Mouse (Mus musculus) kidney, embryonic 14.5 days (tissue): ENCODE results near the gene Osbpl6. TPM values are rescaled to one million over a fixed set of nuclear protein-coding genes. Genes with fewer than 3 reads are reported as not detected.

Source experiments
- ATAC-seq: fragments of 200-750 bp; cut with Nextera tagmentation; 2 replicates; pipeline ENCODE4 v1.8.0; 2017; ENCODE audit warnings: moderate number of reproducible peaks, mild to moderate bottlenecking, moderate TSS enrichment, moderate library complexity; ENCODE audit not compliant: low FRiP score, low TSS enrichment
- H3K27ac ChIP-seq: fragments of 300-500 bp; sonication (generic); 2 replicates; pipeline ENCODE4 v1.5.1; 2014; ENCODE audit warnings: low read depth, mild to moderate bottlenecking, low read length, moderate library complexity, mixed read lengths
- H3K27me3 ChIP-seq: fragments of 300-500 bp; sonication (generic); 2 replicates; pipeline ENCODE4 v1.6.1; 2014; ENCODE audit warnings: mild to moderate bottlenecking, low read length; ENCODE audit not compliant: control insufficient read depth, insufficient read depth
- H3K36me3 ChIP-seq: fragments of 300-500 bp; sonication (generic); 2 replicates; pipeline ENCODE4 v1.6.1; 2014; ENCODE audit warnings: low read length, mixed read lengths; ENCODE audit not compliant: control insufficient read depth, insufficient read depth
- H3K4me1 ChIP-seq: fragments of 300-500 bp; sonication (generic); 2 replicates; pipeline ENCODE4 v1.6.1; 2014; ENCODE audit warnings: low read length, mixed read lengths; ENCODE audit not compliant: control insufficient read depth, insufficient read depth
- H3K4me2 ChIP-seq: fragments of 300-500 bp; sonication (generic); replicated peaks from 2 replicates; pipeline ENCODE4 v1.6.1; 2014; ENCODE audit warnings: low read depth, mild to moderate bottlenecking, low read length
- H3K4me3 ChIP-seq: fragments of 300-500 bp; sonication (generic); 2 replicates; pipeline ENCODE4 v1.5.1; 2014; ENCODE audit warnings: mild to moderate bottlenecking, low read length
- H3K9ac ChIP-seq: fragments of 300-500 bp; sonication (generic); 2 replicates; pipeline ENCODE4 v1.6.1; 2014; ENCODE audit warnings: low read depth, mild to moderate bottlenecking, low read length, moderate library complexity
- H3K9me3 ChIP-seq: fragments of 300-500 bp; sonication (generic); 2 replicates; pipeline ENCODE4 v1.6.1; 2016; ENCODE audit warnings: low read length; ENCODE audit not compliant: control insufficient read depth
- WGBS: fragments of 180-500 bp; shearing (Covaris S2); extraction: QIAGEN DNeasy Blood & Tissue Kit; methylation state at CpG from one replicate; pipeline ENCODE4 v1.1.7; 2014; 5-methylcytosine and 5-hydroxymethylcytosine counted together
- polyA plus RNA-seq: library from polyadenylated mRNA; unstranded; fragments of >200 nt; fragmentation: Nextera tagmentation; extraction: Ambion mirVana; gene quantifications from 2 replicates; pipeline ENCODE4 v1.2.1, GENCODE M21; 2014

The Osbpl6 gene
- polyA plus RNA-seq, 1 experiment from 2014 or later: 17.5 TPM

- Histone ChIP-seq H3K27me3 (no peaks in the 10 kb centered on the region), H3K27ac (no peak overlapping the region), H3K9me3 (no peaks in the 10 kb centered on the region), H3K9ac (no peak overlapping the region), H3K4me2 (no peak overlapping the region), H3K4me1 (0 out of 2 replicates have a peak, but pooled peaks cover 2% of the 10 kb centered on the region), H3K36me3 (no peaks in the 10 kb centered on the region), H3K4me3 (no peak overlapping the region)
- 66% methylated on average over 7 of the region's 7 CpGs for WGBS
- no peak for ATAC-seq
Observed at GRCm38 (mm10) chr2:76435667-76436239, 29.4 kb downstream of the Osbpl6 start.

GRCm38 (mm10) chr2:76437372-76437771, 31.1 kb downstream of the Osbpl6 start:
- no peaks in the 10 kb centered on the region for H3K36me3 ChIP-seq
- 54% methylated on average over 2 of the region's 2 CpGs for WGBS
- H3K9ac ChIP-seq: no peak overlapping the region
- H3K27ac ChIP-seq: no peak overlapping the region
- H3K9me3 ChIP-seq: no peaks in the 10 kb centered on the region
- H3K4me3 ChIP-seq: no peak overlapping the region
- no peaks in the 10 kb centered on the region for H3K27me3 ChIP-seq
- H3K4me2 ChIP-seq: no peak overlapping the region
- H3K4me1 ChIP-seq: 0 out of 2 replicates have a peak, but pooled peaks cover 2% of the 10 kb centered on the region
- no peak for ATAC-seq

- H3K4me1 ChIP-seq: no peaks in the 10 kb centered on the region
- no peak overlapping the region for H3K4me3 ChIP-seq
- no peak overlapping the region for H3K9ac ChIP-seq
- no peak overlapping the region for H3K27ac ChIP-seq
- no peaks in the 10 kb centered on the region for H3K27me3 ChIP-seq
- H3K36me3 ChIP-seq: no peaks in the 10 kb centered on the region
- H3K9me3 ChIP-seq: no peaks in the 10 kb centered on the region
- ATAC-seq: peak; percentile 35; the same call in 1 of the 2 replicates
- no peak overlapping the region for H3K4me2 ChIP-seq
- 54% methylated on average over 2 of the region's 2 CpGs for WGBS
Observed at GRCm38 (mm10) chr2:76439540-76439939, 33.2 kb downstream of the Osbpl6 start.

- no peak for ATAC-seq
- no peaks in the 10 kb centered on the region for H3K9me3 ChIP-seq
- no peak overlapping the region for H3K9ac ChIP-seq
- no peaks in the 10 kb centered on the region for H3K4me1 ChIP-seq
- no peak overlapping the region for H3K4me3 ChIP-seq
- no peak overlapping the region for H3K27ac ChIP-seq
- H3K36me3 ChIP-seq: no peaks in the 10 kb centered on the region
- no peaks in the 10 kb centered on the region for H3K27me3 ChIP-seq
- 39% methylated on average over 3 of the region's 3 CpGs for WGBS
- no peak overlapping the region for H3K4me2 ChIP-seq
Observed at GRCm38 (mm10) chr2:76442086-76442485, 35.8 kb downstream of the Osbpl6 start.

- Histone ChIP-seq H3K4me2 (no peak overlapping the region), H3K9me3 (no peaks in the 10 kb centered on the region), H3K27me3 (no peaks in the 10 kb centered on the region), H3K36me3 (no peaks in the 10 kb centered on the region), H3K4me3 (no peak overlapping the region), H3K4me1 (no peaks in the 10 kb centered on the region), H3K9ac (no peak overlapping the region), H3K27ac (no peak overlapping the region)
- no peak for ATAC-seq
- WGBS: 82% methylated on average over 6 of the region's 6 CpGs
Observed at GRCm38 (mm10) chr2:76449836-76450355, 43.6 kb downstream of the Osbpl6 start.

- H3K4me1 ChIP-seq: no peaks in the 10 kb centered on the region
- no peaks in the 10 kb centered on the region for H3K36me3 ChIP-seq
- no peak overlapping the region for H3K4me2 ChIP-seq
- ATAC-seq: no peak
- no peak overlapping the region for H3K27ac ChIP-seq
- H3K27me3 ChIP-seq: no peaks in the 10 kb centered on the region
- no peak overlapping the region for H3K4me3 ChIP-seq
- 96% methylated on average over 5 of the region's 5 CpGs for WGBS
- no peak overlapping the region for H3K9ac ChIP-seq
- H3K9me3 ChIP-seq: no peaks in the 10 kb centered on the region
Observed at GRCm38 (mm10) chr2:76466723-76467122, 60.4 kb downstream of the Osbpl6 start.

- Histone ChIP-seq H3K4me2 (no peak overlapping the region), H3K27ac (no peak overlapping the region), H3K36me3 (no peaks in the 10 kb centered on the region), H3K4me1 (no peaks in the 10 kb centered on the region), H3K9ac (no peak overlapping the region), H3K4me3 (no peak overlapping the region), H3K9me3 (no peaks in the 10 kb centered on the region), H3K27me3 (no peaks in the 10 kb centered on the region)
- no peak for ATAC-seq
- 66% methylated on average over 8 of the region's 8 CpGs for WGBS
Observed at GRCm38 (mm10) chr2:76468204-76468603, 61.9 kb downstream of the Osbpl6 start.

GRCm38 (mm10) chr2:76469091-76469750, 62.9 kb downstream of the Osbpl6 start:
- no peak for ATAC-seq
- Histone ChIP-seq H3K4me2 (no peak overlapping the region), H3K4me3 (no peak overlapping the region), H3K36me3 (no peaks in the 10 kb centered on the region), H3K4me1 (no peaks in the 10 kb centered on the region), H3K27ac (no peak overlapping the region), H3K9ac (no peak overlapping the region), H3K9me3 (no peaks in the 10 kb centered on the region), H3K27me3 (no peaks in the 10 kb centered on the region)
- WGBS: 75% methylated on average over 6 of the region's 6 CpGs

- no peak overlapping the region for H3K4me3 ChIP-seq
- no peaks in the 10 kb centered on the region for H3K36me3 ChIP-seq
- H3K9me3 ChIP-seq: no peaks in the 10 kb centered on the region
- H3K9ac ChIP-seq: no peak overlapping the region
- no peak overlapping the region for H3K27ac ChIP-seq
- no peak for ATAC-seq
- 71% methylated on average over 8 of the region's 8 CpGs for WGBS
- H3K27me3 ChIP-seq: no peaks in the 10 kb centered on the region
- H3K4me1 ChIP-seq: no peaks in the 10 kb centered on the region
- no peak overlapping the region for H3K4me2 ChIP-seq
Observed at GRCm38 (mm10) chr2:76469751-76470099, 63.4 kb downstream of the Osbpl6 start.
